Mouse (Mus musculus) gastrocnemius, adult 2 months (tissue): Measurements from ENCODE around the gene Asic2. TPM values are rescaled to one million over a fixed set of nuclear protein-coding genes. Genes with fewer than 3 reads are reported as not detected.
A peak's percentile ranks its signal among the peaks of the same experiment; 100 is the strongest.

Experiments
- DNase-seq: peaks from one replicate; pipeline ENCODE4 v3.0.0; 2022
- H3K27ac ChIP-seq: fragments of 200-600 bp; 2 replicates; pipeline ENCODE4 v1.8.1; 2022; ENCODE audit warnings: mild to moderate bottlenecking
- H3K4me3 ChIP-seq: fragments of 200-600 bp; 2 replicates; pipeline ENCODE4 v1.8.1; 2022; ENCODE audit warnings: mild to moderate bottlenecking, moderate library complexity
- CTCF ChIP-seq: fragments of 200-600 bp; IDR thresholded peaks from 2 replicates; pipeline ENCODE4 v1.8.1; 2022; ENCODE audit warnings: antibody characterized with exemption, mild to moderate bottlenecking, moderate library complexity
- intact Hi-C: fragments of 180-260 bp; cut with DNase I; formaldehyde crosslinking; loops from one replicate; pipeline ENCODE4 v1.15.1; 2025
- total RNA-seq, 2 experiments: library from RNA; stranded (reverse); gene quantifications; 2 replicates each; pipeline ENCODE4 v1.2.3; 2021

Gene Asic2
- total RNA-seq, 2 experiments from 2014 or later = 0.10 TPM; not detected in 1

DNA sequence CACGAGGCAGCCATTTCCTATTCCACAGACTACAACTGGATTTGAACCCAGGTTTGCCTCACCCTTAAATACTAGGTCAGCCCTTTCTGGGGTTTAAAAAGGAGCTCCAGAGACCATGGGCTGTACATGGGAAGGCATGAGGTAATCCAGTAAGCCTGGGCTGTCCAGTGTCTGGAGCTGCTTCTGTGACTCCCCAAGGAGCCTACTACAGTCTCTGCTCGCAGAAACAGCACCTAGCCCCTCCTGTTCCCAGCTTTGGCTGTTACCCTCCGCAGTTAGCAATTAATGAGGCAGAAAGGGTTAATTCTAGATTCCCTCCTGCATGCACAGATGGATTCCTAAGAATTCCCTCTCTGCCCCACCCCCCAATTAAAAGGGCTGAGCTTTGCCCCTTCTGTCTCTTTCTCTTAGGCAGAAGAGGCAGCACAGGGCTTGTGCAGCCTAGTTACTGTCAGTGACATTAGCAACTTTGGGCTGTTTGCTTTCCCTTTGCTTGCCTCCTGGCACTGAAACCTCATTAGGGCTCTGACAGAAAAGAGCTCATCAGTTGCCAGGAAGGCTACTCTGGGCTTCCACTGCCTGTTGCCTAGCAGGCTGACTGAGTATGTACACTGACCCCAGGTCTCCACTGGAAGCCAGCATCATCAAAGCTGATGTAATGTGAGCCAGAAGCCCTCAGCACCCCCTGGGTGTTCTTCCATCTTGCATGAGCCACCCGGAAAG is 107.8 kb downstream of the Asic2 start, which contains the start of gene 5530401A14Rik:
Gene 5530401A14Rik (plus strand): TSS at position 424 of the 723 bp plus-strand sequence.
- H3K4me3 ChIP-seq = no peak within 1 kb of the TSS
- DNase-seq = no peak
- TF ChIP-seq CTCF = no peak
- no peak within 1 kb of the TSS for H3K27ac ChIP-seq
- intact Hi-C loops = no loop called here

DNA sequence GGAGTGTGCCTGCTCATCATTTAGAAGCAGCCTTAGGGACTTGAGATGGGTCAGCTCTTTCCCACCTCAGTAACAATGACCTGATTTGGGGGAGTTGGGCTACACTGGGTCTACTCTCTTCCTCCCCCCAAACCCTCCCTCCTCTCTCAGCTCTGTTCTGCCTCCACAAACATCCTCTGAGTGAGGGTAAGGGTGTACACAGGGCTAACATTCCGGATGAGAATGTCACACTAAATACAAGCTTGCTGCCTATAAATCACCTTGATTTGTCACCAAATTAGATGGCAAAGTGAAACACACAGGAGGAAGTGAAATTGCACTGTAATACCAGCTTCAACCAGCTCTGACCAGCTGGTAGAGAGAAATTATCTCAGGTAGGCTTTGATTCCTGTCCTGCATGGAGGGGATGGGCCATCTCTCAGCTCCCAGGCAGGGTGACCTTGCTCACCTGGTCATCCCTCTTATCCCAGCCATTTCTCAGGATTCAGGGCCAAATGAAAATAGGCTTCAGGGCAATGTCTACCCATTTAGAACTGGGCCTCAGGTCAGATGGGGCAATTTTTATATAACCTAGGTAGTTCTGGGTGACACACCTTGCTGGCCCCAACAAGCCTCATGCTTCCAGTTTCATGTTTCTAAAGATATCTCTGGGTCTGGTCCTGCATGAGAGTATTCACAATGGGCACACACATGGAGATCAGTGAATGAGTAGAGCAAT is 120.3 kb downstream of the Asic2 start:
- TF ChIP-seq CTCF = no peak
- Histone ChIP-seq H3K27ac (no peak overlapping the region), H3K4me3 (no peak overlapping the region)
- intact Hi-C loops = no loop called here
- DNase-seq = no peak

GRCm38 (mm10) chr11:81845686-81846036 is 122.6 kb downstream of the Asic2 start:
- no peak overlapping the region for H3K4me3 ChIP-seq
- intact Hi-C loops = no loop called here
- no peak for TF ChIP-seq CTCF
- no peak overlapping the region for H3K27ac ChIP-seq
- no peak for DNase-seq

DNA sequence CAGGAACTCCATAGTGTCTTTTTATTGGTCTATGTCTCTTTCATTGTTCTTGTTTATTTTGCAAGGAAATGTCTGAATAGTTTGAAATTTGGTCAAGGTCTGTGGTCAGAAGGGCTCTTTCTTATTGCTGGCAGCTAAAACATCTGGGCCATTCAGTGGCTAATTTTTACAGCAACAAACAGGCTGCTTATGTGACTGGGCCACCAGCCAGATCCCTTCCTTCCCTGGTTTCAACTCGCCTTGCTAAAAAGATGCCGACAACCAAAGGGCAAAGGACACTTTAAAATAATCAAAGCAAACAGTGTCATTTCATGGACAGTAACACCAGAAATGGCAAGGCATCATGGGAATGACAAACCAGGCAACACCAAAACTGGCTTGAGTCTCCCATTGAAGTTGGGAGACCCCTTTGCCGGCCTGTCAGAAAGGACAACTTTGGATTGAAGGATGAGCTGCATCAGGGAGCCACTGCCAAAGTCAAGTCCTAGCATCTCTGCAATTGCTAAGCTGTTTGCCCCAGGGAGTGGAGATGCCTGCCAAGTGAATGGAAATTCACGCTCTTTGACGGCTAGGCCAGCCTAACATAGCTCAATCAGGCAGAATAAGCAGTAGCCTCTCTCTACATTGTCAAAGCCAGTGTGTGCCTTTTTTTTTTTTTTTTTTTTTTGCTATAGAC is 123.1 kb downstream of the Asic2 start:
- no peak overlapping the region for H3K4me3 ChIP-seq
- intact Hi-C loops = no loop called here
- no peak for TF ChIP-seq CTCF
- DNase-seq = peak; percentile 54
- no peak overlapping the region for H3K27ac ChIP-seq

GRCm38 (mm10) chr11:81841001-81841400 is 127.3 kb downstream of the Asic2 start:
- DNase-seq = no peak

DNA sequence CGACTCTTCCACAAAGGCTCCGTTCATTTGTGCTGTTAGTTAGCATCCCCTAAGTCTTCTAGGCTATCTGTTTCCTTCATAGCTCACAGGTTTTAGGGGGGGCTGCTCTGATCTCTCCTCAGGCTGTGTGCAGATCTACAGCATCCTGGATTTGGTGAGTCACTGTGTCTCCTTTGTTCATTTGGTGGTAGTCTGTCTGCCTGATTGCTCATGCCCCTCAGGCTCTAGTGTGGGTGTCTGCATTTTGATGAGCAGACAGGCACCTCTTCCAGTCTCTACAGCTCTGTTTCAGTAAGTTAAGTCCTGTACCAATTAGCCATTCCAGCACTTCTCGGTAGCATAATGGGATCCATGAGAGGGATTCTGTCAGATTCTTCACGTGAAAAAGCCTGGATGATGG is 129.8 kb downstream of the Asic2 start:
- intact Hi-C loops = no loop called here
- DNase-seq = no peak
- TF ChIP-seq CTCF = no peak
- Histone ChIP-seq H3K27ac (no peak overlapping the region), H3K4me3 (no peak overlapping the region)

More at GRCm38 (mm10) chr11:81841001-81841400, 127.3 kb downstream of the Asic2 start:
- H3K27ac ChIP-seq = no peak overlapping the region
- TF ChIP-seq CTCF = no peak
- intact Hi-C loops = no loop called here
- H3K4me3 ChIP-seq = no peak overlapping the region

GRCm38 (mm10) chr11:81832381-81832780 is 135.9 kb downstream of the Asic2 start:
- intact Hi-C loops = no loop called here
- Histone ChIP-seq H3K27ac (no peak overlapping the region), H3K4me3 (no peak overlapping the region)
- TF ChIP-seq CTCF = no peak
- no peak for DNase-seq

GRCm38 (mm10) chr11:81816531-81816930 is 151.7 kb downstream of the Asic2 start:
- no peak for DNase-seq
- intact Hi-C loops = no loop called here
- H3K27ac ChIP-seq = no peak overlapping the region
- no peak for TF ChIP-seq CTCF
- H3K4me3 ChIP-seq = no peak overlapping the region

- no peak overlapping the region for H3K27ac ChIP-seq
- no peak for TF ChIP-seq CTCF
- DNase-seq = no peak
- intact Hi-C loops = no loop called here
- no peak overlapping the region for H3K4me3 ChIP-seq
These were observed 153.4 kb downstream of the Asic2 start for GRCm38 (mm10) chr11:81814816-81815215.

DNA sequence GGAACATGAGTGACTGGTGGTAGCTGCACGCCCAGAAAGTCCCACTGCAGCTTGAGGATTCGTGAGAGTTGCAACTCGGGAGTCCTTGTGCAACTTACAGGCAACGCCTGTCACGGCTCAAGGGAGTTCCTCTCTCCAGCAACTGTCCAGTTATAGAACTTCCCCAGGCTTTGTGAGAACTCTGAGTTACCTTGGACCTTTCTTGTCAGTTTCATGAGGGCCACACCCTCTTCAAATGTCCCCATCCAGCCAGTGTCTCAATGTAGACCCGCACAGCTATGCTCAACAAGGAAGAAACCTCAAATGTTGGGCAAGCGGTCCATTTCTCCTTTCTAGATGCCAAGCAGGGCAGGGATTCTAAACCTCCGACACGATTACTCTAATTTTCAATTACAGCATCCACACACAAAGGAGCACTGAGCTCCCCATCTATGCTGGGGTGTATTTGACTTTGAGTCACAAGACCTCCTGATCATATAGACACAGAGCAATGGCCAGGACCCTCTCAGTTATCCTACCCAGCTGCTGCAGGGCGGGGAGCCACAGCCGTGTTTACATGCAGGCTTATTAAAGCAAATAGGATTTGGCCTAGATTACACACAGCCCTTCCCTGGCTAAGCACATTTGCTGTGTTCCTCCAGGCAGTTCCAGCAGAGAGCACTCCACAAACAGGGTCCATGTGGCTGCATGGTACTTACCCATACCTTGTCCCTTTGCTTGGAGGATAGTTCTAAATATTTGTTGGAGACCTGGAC is 161.2 kb downstream of the Asic2 start:
- Histone ChIP-seq H3K4me3 (no peak overlapping the region), H3K27ac (no peak overlapping the region)
- intact Hi-C loops = no loop called here
- TF ChIP-seq CTCF = no peak
- no peak for DNase-seq

DNA sequence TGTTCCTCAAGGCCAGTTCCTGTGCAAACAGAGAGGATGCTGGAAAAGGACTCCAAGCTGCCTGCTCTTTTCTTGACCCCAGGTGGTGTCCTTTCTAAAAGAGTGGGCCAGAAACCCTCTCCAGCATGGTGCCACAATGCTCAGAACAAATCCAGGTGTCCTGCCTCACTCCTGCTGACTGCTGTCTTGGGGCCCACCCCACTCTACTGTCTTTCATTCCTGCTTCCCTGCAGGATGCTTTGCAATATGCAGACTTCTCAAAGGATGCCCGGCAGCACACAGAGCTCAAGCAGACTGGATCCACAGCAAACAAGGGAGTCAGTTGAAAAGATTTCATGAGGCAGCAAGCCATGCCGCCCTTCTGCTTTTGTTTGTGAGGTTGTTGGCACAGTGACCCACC is 164.7 kb downstream of the Asic2 start:
- intact Hi-C loops = no loop called here
- H3K4me3 ChIP-seq = no peak overlapping the region

GRCm38 (mm10) chr11:81802614-81803013 is 165.6 kb downstream of the Asic2 start:
- no peak for TF ChIP-seq CTCF
- intact Hi-C loops = no loop called here
- no peak for DNase-seq
- no peak overlapping the region for H3K27ac ChIP-seq
- H3K4me3 ChIP-seq = no peak overlapping the region

More for the DNA sequence above, 164.7 kb downstream of the Asic2 start:
- TF ChIP-seq CTCF = no peak
- H3K27ac ChIP-seq = no peak overlapping the region
- no peak for DNase-seq

GRCm38 (mm10) chr11:81800899-81801298 is 167.4 kb downstream of the Asic2 start:
- Histone ChIP-seq H3K4me3 (no peak overlapping the region), H3K27ac (no peak overlapping the region)
- DNase-seq = no peak
- TF ChIP-seq CTCF = no peak
- intact Hi-C loops = no loop called here
